In the genomic region with DNA sequence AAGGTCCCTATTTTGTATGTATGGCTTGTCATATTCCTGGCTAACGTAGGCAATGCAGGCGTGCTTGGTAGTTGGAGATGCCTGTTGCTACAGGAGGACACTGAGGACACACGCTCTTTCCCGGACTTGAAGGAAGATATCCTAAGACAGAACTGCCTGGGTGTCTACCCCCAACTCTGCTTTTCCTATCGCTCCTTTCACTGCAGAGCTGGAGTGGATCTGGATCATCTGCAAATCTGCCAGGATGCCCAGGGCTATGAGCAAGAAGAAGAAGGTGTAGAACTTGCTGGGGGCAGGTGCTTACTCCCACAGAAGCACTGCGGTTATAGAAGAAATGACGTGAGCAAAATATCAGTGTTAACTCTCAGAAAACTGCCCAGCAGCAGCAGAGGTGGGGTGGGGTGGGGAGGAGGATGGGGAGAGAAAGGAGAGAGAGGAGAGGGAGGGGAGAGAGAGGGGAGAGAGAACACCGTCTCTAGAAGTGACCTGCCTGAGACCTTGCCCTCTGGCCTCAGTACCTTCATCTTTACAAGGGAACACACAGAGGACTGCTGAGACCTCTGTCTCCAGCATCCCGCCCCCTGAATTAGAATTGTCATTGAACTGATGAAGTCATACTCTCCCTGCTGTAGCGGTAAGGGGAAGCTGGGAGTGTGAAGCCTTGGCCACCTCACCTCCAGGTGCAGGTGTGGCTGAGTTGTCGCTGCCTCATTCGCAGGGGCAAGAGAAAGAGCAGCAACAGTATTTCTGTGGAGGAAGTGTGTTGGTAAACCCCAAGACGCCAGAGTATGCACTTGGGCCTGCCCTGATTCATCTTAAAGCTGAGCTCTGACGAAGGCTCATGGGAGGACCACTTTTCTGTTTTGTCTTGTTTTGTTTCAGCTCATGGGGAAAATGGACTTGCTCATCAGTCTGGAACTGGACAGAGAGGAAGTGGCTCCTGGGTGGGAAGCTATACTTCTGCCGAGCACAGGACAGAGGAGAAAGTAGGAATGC, we compare ENCODE assay signal across 10 mouse cellular contexts. TPM values are rescaled to one million over a fixed set of nuclear protein-coding genes. Genes with fewer than 3 reads are reported as not detected.
A peak's percentile ranks its signal among the peaks of the same experiment; 100 is the strongest.
DNase-seq lines count a peak whose midpoint lies in the region; ATAC-seq and TF ChIP-seq lines count a peak whose summit lies in the region.
"Had no signal": no experiment of that assay in that cellular context is flagged by ENCODE, and none has a peak within 500 bp of the region (broad histone marks: within the 10 kb centered on the region; RNA-seq: fewer than 3 reads in every experiment).

No protein-coding gene starts in this region.

- H3K27ac ChIP-seq in heart, adult 2 months = peak overlapping the region; percentile 91
- peak overlapping the region; percentile 43; the same call in 1 of the 2 replicates for H3K27ac ChIP-seq in limb, embryonic 15.5 days
- no peak overlapping the region for H3K27ac ChIP-seq in forebrain, embryonic 13.5 days

- H3K9ac ChIP-seq in heart, adult 2 months (ENCODE audit: low read depth, low read length) = peak overlapping the region; percentile 37
- H3K9ac ChIP-seq in limb, embryonic 15.5 days = no peak overlapping the region
- no peak overlapping the region for H3K9ac ChIP-seq in forebrain, embryonic 13.5 days

- no peak overlapping the region for H3K4me2 ChIP-seq in limb, embryonic 15.5 days
- no peak overlapping the region for H3K4me2 ChIP-seq in forebrain, embryonic 13.5 days

- DNase-seq in heart, adult 2 months = peak in 1 of 2 experiments; percentile 43
- no peak for DNase-seq in heart, postnatal 25 days (ENCODE audit: low spot score)
- peak; percentile 57 to 71 for DNase-seq in spleen, postnatal 36 days (ENCODE audit: low spot score in 2 of 2)
- DNase-seq in spleen, postnatal 10 days (ENCODE audit: low spot score in 2 of 2) = no peak
- peak; percentile 62 for DNase-seq in thymus, postnatal 4 days
- no peak for DNase-seq in embryo, embryonic 11 days
- DNase-seq: right cerebral cortex, adult 18-20 months had no signal

- no peak for TF ChIP-seq CTCF in heart, adult 2 months (IDR thresholded peaks at IDR 0.05)

- intact Hi-C loops in heart, adult 2 months (cut with DNase I) = loop anchor here (1.0 kb wide), 1 partner anchor 12 kb away; no protein-coding TSS in a partner anchor
- intact Hi-C loops in heart, postnatal 25 days (cut with DNase I) = no loop called here

- H3K27me3 ChIP-seq in heart, adult 2 months (ENCODE audit: control insufficient read depth, insufficient read depth, low read length) = no peaks in the 10 kb centered on the region
- no peaks in the 10 kb centered on the region for H3K27me3 ChIP-seq in limb, embryonic 15.5 days
- H3K27me3 ChIP-seq in forebrain, embryonic 13.5 days = no peaks in the 10 kb centered on the region

- peak; percentile 12; the same call in 1 of the 2 replicates for TF ChIP-seq POLR2A in heart, adult 2 months (IDR thresholded peaks at IDR 0.05; ENCODE audit: insufficient read depth, low read depth, low read length)

- H3K36me3 ChIP-seq in heart, adult 2 months (ENCODE audit: control insufficient read depth, insufficient read depth, low read length) = peaks cover 25% of the 10 kb centered on the region
- no peaks in the 10 kb centered on the region for H3K36me3 ChIP-seq in limb, embryonic 15.5 days
- H3K36me3 ChIP-seq in forebrain, embryonic 13.5 days (ENCODE audit: poor library complexity, severe bottlenecking) = no peaks in the 10 kb centered on the region

- peak overlapping the region; percentile 31; the same call in 1 of the 2 replicates for H3K4me3 ChIP-seq in heart, adult 2 months
- no peak overlapping the region for H3K4me3 ChIP-seq in limb, embryonic 15.5 days
- H3K4me3 ChIP-seq in forebrain, embryonic 13.5 days = no peak overlapping the region

- TF ChIP-seq EP300 in heart, adult 2 months (IDR thresholded peaks at IDR 0.05; ENCODE audit: insufficient read depth, low read depth, low read length) = peak; percentile 65; the same call in 1 of the 2 replicates

- peaks cover 2% of the 10 kb centered on the region; the same call in 1 of the 2 replicates for H3K79me2 ChIP-seq in heart, adult 2 months (replicated peaks; ENCODE audit: control insufficient read depth, insufficient read depth, low read length)

- WGBS in heart, adult 2 months = 46% methylated on average over 15 of the region's 15 CpGs
- WGBS in limb, embryonic 15.5 days = 65% methylated on average over 15 of the region's 15 CpGs
- WGBS in forebrain, embryonic 13.5 days = 75% methylated on average over 15 of the region's 15 CpGs

- H3K4me1 ChIP-seq in heart, adult 2 months (ENCODE audit: control insufficient read depth, insufficient read depth, low read length) = peaks cover 46% of the 10 kb centered on the region
- H3K4me1 ChIP-seq in limb, embryonic 15.5 days = peaks cover 45% of the 10 kb centered on the region
- H3K4me1 ChIP-seq in forebrain, embryonic 13.5 days = no peaks in the 10 kb centered on the region

- no peak for ATAC-seq in limb, embryonic 15.5 days (ENCODE audit: insufficient number of reproducible peaks, low FRiP score, low TSS enrichment, low read depth)
- no peak for ATAC-seq in forebrain, embryonic 13.5 days

- no peaks in the 10 kb centered on the region for H3K9me3 ChIP-seq in limb, embryonic 15.5 days
- no peaks in the 10 kb centered on the region for H3K9me3 ChIP-seq in forebrain, embryonic 13.5 days (replicated peaks)

RNA-seq across cellular contexts. Expression of a gene that starts 35.5 kb away (rescaled TPM):
- 10 to 100 TPM; 23.5 to 28.2 TPM for total RNA-seq in heart, adult 2 months (2021)
- 14.9 and 17.4 TPM in 2 replicates for polyA plus RNA-seq in heart, adult 2 months (2012; rRNA removed)
- 10 to 100 TPM; 26.4 to 28.2 TPM for total RNA-seq in heart, postnatal 25 days (2021)
- 21.3 and 23.4 TPM in 2 replicates for polyA plus RNA-seq in limb, embryonic 15.5 days (2015; fragmentation: Nextera tagmentation; extraction: Ambion mirVana)
- 7.0 TPM in 2 replicates for polyA plus RNA-seq in forebrain, embryonic 13.5 days (2015; fragmentation: Nextera tagmentation; extraction: Ambion mirVana)
- polyA plus RNA-seq: C2C12 had no signal

Comparison
In these comparisons a context has a peak if more than half of its experiments do, and no peak if none do; other contexts are left out.
1. DNase-seq: peak in spleen, postnatal 36 days (2 of 2) and thymus, postnatal 4 days (single experiment); none in heart, postnatal 25 days (single experiment), spleen, postnatal 10 days (0 of 2) and embryo, embryonic 11 days (single experiment).